Mouse (Mus musculus) splenic B cell, adult 2 months (primary cell): ENCODE results near the gene Zbtb46.
A peak's percentile ranks its signal among the peaks of the same experiment; 100 is the strongest.

ENCODE experiments used
- DNase-seq: peaks from one replicate; pipeline ENCODE4 v3.0.0-alpha.2; 2011; ENCODE audit warnings: low read depth, low spot score
- H3K27me3 ChIP-seq: 2 replicates; pipeline ENCODE4 v1.6.1; 2012; ENCODE audit warnings: mild to moderate bottlenecking, low read length, moderate library complexity, mixed read lengths; ENCODE audit not compliant: control insufficient read depth, poor library complexity, insufficient read depth, severe bottlenecking
- H3K36me3 ChIP-seq: 2 replicates; pipeline ENCODE4 v1.6.1; 2012; ENCODE audit warnings: mild to moderate bottlenecking, low read length, moderate library complexity, mixed read lengths; ENCODE audit not compliant: control insufficient read depth, poor library complexity, insufficient read depth, severe bottlenecking

Zbtb46 gene

DNA sequence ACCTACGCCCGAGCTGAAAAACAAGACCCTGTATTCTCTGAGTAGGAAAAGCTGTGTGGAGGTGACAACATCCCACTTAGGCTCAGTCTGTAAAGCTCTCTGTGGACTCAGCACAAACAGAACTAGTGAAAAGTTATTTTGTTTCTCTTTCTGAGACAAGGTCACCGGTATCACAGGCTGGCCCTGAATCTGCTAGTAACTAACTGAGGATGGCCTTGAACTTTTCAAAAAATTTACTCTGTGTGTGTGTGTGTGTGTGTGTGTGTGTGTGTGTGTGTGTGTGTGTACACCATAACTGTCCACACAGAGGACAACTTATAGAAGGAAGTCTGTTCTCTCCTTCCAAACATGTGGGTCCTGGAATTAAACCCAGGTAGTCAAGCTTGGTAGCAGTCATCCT is 65.1 kb downstream of the Zbtb46 start:
- DNase-seq, result no peak
- no peaks in the 10 kb centered on the region for H3K27me3 ChIP-seq
- no peaks in the 10 kb centered on the region for H3K36me3 ChIP-seq

DNA sequence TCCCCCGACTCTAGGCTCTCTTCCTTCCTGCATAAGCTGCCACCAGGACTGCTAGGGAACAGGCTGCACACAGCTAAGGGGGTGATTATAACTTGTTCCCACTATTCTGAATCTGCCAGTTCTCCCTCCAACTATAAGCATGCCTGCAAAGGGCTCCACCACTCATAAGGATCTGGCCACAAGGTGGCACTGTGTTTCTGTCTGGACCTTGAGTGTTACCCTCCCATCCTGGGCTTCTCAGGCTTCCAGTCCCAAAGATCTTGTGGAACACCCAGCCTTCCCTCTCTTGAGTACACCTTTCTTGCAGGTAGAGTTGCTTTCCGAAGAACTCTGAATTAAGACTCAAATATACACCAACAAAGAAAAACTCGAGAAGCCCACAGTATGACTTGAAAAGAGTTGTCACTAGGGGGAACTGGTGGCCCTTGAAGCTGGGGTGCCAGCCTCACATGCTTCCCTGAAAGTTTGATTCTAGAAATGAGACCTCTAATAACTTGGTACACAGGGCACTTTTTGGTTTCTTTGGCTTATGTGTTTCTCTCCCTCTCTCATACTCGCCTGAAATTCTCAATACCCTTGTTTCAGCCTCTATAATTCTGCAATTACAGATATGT is 66.5 kb downstream of the Zbtb46 start:
- Histone ChIP-seq H3K36me3 (no peaks in the 10 kb centered on the region), H3K27me3 (no peaks in the 10 kb centered on the region)
- peak; percentile 88 for DNase-seq

DNA sequence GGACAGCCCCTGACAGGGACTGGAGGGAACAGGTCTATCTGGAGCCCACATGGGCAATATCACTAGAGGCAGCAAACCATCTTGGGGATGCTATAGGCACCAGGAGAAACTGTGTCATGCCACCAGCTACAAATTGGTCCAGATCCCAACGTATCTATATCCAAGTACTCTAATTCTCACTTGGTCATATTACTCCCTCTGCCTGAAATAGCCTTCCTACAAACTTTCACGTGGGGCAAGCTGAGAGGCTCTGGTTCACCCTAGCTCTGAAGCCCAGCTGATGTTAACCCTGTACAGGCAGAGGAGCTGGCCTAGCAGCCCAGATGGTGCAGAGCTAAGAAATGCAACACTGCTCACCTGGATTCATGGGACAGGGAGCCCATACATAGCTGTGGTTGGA is 67.7 kb downstream of the Zbtb46 start:
- DNase-seq, result no peak
- no peaks in the 10 kb centered on the region for H3K36me3 ChIP-seq
- H3K27me3 ChIP-seq, result no peaks in the 10 kb centered on the region

DNA sequence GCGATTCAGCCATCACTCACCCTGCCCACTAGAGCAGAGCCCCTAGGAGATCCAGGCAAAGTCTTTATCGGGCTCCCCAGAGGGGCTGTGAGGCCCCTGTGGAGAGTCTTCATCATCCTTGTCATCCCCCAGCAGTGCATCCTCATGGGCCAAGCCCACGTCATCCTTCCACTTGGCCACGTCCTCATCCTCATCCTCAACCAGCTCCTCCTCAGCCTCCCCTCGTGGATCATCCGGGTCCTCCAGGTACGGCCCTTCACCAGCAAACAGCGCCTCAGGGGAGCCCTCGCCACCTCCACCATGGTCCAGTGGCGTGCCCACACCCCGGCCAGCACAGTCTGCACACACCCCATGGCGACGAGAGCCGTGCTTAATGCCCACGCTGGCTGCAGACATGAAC is 68.2 kb downstream of the Zbtb46 start:
- Histone ChIP-seq H3K36me3 (no peaks in the 10 kb centered on the region), H3K27me3 (no peaks in the 10 kb centered on the region)
- no peak for DNase-seq

DNA sequence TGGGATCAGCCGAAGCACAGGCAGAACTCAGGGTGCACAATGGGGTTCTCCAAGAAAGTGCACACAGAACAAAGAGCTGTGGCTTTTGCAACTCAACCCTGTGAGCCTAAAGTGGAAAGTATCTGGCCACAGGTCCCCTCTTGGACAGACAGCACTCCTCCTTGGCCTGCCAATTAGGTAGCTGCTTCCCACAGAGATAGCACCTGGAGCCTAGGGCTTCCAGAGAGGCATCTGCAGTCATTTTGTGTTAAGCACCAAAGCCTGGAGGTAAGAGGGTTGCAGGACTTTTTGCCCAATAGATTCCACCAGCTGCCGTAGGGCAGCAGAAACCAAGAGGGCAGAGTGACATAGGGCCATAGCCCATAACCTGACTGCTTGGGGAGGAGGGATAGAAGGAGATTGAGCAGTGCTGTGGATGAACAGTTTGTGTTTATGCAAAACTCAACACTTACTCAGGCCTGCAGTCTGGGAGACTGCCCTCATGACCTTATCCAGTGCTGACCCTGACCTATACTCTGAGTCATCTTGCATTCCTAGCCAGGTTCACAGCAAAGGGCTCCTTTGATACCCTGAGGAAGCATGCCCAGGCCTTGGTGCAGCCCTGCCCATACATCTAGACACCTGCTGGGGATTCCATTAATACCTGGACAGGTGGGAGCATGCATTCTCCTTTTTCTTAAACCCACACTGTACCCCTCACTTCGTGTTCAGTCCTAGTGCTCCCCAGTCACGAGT is 68.9 kb downstream of the Zbtb46 start:
- Histone ChIP-seq H3K36me3 (no peaks in the 10 kb centered on the region), H3K27me3 (no peaks in the 10 kb centered on the region)
- no peak for DNase-seq

DNA sequence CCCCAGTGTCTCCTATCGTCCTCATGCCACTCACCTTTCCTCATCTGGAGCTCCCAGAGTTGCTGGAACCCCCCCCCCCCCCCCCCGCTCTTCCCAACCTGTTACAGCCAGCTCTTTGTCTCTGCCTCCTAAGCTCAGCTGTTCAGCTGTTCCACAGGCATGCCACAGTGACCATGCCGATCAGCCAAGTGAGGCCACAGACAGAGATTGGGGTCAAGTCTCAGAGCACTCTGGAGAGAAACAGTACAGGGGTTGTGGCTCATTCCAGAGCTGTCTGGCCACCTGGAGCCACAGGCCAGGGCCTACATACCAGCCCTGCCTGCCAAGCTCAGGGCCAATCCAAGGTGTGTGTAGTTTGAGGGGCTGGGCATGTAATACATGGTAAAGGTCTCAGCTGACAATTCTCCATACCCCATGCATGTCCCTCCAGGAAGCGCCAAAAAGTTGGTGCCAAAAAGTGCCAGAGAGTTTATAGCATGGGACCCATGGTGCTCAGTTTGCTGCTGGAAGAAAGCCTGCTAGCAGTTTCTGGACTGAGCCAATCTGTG is 72.5 kb downstream of the Zbtb46 start:
- Histone ChIP-seq H3K36me3 (no peaks in the 10 kb centered on the region), H3K27me3 (no peaks in the 10 kb centered on the region)
- no peak for DNase-seq

DNA sequence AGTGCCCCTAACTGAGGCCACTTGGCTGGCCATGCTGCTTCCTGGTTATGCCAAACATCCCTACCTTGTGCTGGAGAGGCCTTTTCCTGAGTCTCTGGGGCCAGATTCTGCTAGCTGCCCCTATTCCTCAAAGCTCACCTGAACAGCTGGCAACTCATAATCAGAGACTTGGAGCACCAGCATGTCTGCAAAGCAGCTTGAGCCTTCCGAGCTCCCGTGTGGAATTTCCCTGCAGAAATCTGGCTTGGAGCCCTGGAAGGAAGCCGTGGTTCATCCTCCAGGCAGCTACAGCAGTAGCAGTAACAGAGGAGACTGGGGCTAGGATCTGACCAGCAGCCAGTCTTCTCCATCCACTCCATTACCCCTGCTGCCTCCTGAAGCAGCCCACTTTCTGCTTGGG is 73.3 kb downstream of the Zbtb46 start:
- no peaks in the 10 kb centered on the region for H3K36me3 ChIP-seq
- DNase-seq, result no peak
- no peaks in the 10 kb centered on the region for H3K27me3 ChIP-seq

GRCm38 (mm10) chr2:181384919-181385391 is 74.3 kb downstream of the Zbtb46 start:
- no peaks in the 10 kb centered on the region for H3K27me3 ChIP-seq
- no peak for DNase-seq
- H3K36me3 ChIP-seq, result peaks cover 3% of the 10 kb centered on the region; the same call in 1 of the 2 replicates

DNA sequence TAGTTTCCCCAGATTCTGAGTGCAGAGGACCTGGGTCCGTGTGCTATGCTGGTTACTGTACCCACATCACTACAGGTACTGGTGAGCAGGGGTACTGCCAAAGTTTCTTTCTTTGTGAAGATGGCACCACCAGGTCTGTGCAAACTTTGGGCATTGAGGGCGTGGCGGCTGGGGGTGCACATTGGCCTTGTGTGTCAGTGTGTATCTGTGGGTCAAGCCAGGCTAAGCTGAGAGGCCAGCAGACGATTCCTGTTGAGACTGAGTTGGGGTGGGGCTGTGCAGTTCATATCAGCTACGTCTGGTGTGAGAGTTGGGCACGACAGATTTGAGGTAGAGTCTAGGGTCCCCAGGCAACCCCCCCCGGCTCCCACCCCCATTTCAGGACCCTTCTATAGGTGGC is 74.8 kb downstream of the Zbtb46 start:
- Histone ChIP-seq H3K36me3 (peaks cover 4% of the 10 kb centered on the region; the same call in 1 of the 2 replicates), H3K27me3 (no peaks in the 10 kb centered on the region)
- DNase-seq, result no peak

- H3K27me3 ChIP-seq, result no peaks in the 10 kb centered on the region
- peaks cover 7% of the 10 kb centered on the region for H3K36me3 ChIP-seq
- DNase-seq, result no peak
These were observed 77.5 kb downstream of the Zbtb46 start for GRCm38 (mm10) chr2:181381631-181382306.

DNA sequence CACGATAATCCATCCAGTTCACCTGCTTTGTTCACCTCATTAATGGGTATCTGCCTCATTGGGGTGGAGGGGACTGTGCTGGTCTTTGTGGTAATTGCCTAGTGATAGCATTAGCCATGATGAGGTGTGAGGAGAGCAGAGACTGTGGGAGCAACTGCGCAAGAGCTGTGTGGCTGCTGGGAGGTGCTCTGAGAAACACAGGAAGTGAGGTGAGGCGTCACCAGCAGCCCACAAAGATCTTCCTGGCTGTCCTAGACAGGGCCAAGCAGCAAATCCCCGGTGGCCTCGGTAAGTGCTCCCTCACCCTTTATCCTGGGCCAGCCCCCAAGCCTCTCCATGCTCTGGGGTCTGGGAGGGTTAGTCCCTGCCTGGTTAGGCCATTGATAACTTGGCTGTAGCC is 78.1 kb downstream of the Zbtb46 start:
- H3K36me3 ChIP-seq, result peaks cover 7% of the 10 kb centered on the region
- DNase-seq, result peak; percentile 18
- H3K27me3 ChIP-seq, result no peaks in the 10 kb centered on the region

DNA sequence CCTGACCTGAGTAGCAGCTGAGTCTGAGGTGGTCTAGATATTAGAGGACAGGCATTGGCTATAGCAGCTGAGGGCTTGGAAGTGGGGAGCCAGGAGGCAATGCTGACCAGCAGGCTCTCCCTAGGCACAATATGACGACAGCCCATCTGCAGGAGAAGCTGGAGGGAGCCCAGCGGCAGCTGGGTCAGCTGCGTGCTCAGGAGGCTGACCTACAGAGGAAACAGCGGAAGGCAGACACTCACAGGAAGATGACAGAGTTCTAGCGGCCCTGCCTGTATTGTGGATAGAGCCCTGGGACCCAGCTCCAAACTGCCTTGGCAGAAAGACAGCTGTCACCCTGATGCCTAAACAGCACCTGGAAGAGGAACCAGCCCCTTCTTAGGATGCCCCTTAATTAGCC is 79.0 kb downstream of the Zbtb46 start:
- no peak for DNase-seq
- no peaks in the 10 kb centered on the region for H3K27me3 ChIP-seq
- peaks cover 7% of the 10 kb centered on the region for H3K36me3 ChIP-seq

DNA sequence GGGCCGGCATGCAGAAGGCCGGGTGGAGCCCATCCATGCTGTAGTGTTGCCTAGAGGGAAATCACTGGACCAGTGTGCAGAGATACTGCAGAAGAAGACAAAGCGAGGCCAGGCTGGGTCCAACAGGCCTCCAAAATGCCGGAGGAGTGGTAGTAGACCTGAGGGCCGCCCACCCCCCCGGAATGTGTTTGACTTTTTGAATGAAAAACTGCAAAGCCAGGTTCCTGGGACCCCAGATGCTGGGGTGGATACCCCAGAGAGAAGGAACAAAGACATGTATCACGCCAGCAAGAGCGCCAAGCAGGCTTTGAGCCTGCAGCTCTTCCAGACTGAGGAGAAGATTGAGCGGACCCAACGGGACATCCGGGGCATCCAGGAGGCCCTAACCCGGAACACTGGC is 79.4 kb downstream of the Zbtb46 start, which contains the start of gene Lime1:
Gene Lime1, plus strand, starts transcription at position 301 of the 400 bp plus-strand sequence.
- no peak for DNase-seq
- Histone ChIP-seq H3K27me3 (no peaks in the 10 kb centered on the region), H3K36me3 (peaks cover 7% of the 10 kb centered on the region)

DNA sequence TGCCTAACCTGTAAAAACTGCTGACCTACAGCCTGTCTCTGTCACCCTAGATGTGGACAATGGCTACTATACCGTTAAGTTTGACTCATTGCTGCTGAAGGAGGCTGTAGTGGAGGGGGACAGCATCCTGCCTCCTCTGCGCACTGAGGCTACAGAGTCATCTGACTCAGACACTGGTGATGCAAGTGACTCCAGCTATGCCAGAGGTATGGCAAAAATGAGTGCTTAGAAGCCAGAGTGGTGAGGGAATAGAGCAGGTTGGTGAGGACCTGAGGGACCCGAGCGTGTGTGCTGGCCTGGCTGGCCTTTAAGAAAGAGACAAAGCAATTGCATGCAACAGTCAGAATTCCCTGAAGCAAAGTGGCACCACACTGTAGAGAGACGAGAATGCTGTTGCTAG is 80.5 kb downstream of the Zbtb46 start:
- Histone ChIP-seq H3K36me3 (peaks cover 7% of the 10 kb centered on the region), H3K27me3 (no peaks in the 10 kb centered on the region)
- DNase-seq, result no peak

DNA sequence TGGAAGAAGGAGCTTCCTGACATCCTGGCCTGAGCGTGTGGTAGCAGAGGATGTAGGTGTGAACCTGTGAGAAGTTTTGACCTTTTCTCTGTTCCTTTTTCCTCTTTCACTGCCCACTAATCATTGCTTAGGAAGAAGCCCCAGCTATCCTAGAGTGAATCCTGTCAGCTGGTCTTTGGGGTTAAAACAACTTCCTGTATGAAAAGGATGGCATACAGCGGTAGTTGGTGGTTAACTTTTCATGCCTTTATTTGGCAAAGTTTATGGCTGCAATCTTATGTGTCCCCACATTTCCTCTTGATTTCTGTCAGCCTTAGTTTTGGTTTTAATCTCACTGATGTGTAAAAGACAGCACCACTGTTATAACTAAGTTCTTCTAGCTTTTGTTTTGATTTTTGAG is 82.0 kb downstream of the Zbtb46 start:
- Histone ChIP-seq H3K27me3 (no peaks in the 10 kb centered on the region), H3K36me3 (peaks cover 7% of the 10 kb centered on the region)
- DNase-seq, result peak; percentile 28
